Mouse (Mus musculus): ENCODE results near the gene Ifitm3. TPM values are rescaled to one million over a fixed set of nuclear protein-coding genes. Genes with fewer than 3 reads are reported as not detected.

Ifitm3 gene
- polyA plus RNA-seq, 1 experiment from 2014 or later, result 303 TPM

GRCm38 (mm10) chr7:141009665-141010064 lies 905 bp downstream of the Ifitm3 start:
- H3K4me3 ChIP-seq (ENCODE audit: low read depth, low read length), result peak overlapping the region; percentile 47
- H3K9ac ChIP-seq (ENCODE audit: low read length), result peak overlapping the region; percentile 44
- peaks cover 23% of the 10 kb centered on the region for H3K4me1 ChIP-seq (replicated peaks; ENCODE audit: control insufficient read depth, insufficient read depth, low read length)
- H3K36me3 ChIP-seq (ENCODE audit: control insufficient read depth, insufficient read depth, low read length), result no peaks in the 10 kb centered on the region
- H3K27ac ChIP-seq (ENCODE audit: low read depth), result peak overlapping the region; percentile 83; the same call in 1 of the 2 replicates
- ATAC-seq (replicated peaks; ENCODE audit: low FRiP score, low TSS enrichment, low read depth), result no peak
- 81% methylated on average over 9 of the region's 9 CpGs for WGBS
- no peaks in the 10 kb centered on the region for H3K9me3 ChIP-seq (ENCODE audit: control insufficient read depth, low read length)
- H3K4me2 ChIP-seq (ENCODE audit: low read length), result peak overlapping the region; percentile 61
- no peaks in the 10 kb centered on the region for H3K27me3 ChIP-seq (replicated peaks; ENCODE audit: control insufficient read depth, insufficient read depth, low read length)
- DNase-seq (ENCODE audit: low spot score), result no peak

GRCm38 (mm10) chr7:141008938-141009660 lies 1.5 kb downstream of the Ifitm3 start:
- peak overlapping the region; percentile 83 for H3K27ac ChIP-seq (ENCODE audit: low read depth)
- ATAC-seq (replicated peaks; ENCODE audit: low FRiP score, low TSS enrichment, low read depth) (peak; percentile 72), DNase-seq (ENCODE audit: low spot score) (peak; percentile 88)
- no peaks in the 10 kb centered on the region for H3K9me3 ChIP-seq (ENCODE audit: control insufficient read depth, low read length)
- H3K27me3 ChIP-seq (replicated peaks; ENCODE audit: control insufficient read depth, insufficient read depth, low read length), result no peaks in the 10 kb centered on the region
- peak overlapping the region; percentile 47; the same call in 1 of the 2 replicates for H3K4me3 ChIP-seq (ENCODE audit: low read depth, low read length)
- H3K4me1 ChIP-seq (replicated peaks; ENCODE audit: control insufficient read depth, insufficient read depth, low read length), result peaks cover 23% of the 10 kb centered on the region
- no peak overlapping the region for H3K9ac ChIP-seq (ENCODE audit: low read length)
- 7% methylated on average over 20 of the region's 20 CpGs for WGBS
- peak overlapping the region; percentile 61 for H3K4me2 ChIP-seq (ENCODE audit: low read length)
- no peaks in the 10 kb centered on the region for H3K36me3 ChIP-seq (ENCODE audit: control insufficient read depth, insufficient read depth, low read length)

DNA sequence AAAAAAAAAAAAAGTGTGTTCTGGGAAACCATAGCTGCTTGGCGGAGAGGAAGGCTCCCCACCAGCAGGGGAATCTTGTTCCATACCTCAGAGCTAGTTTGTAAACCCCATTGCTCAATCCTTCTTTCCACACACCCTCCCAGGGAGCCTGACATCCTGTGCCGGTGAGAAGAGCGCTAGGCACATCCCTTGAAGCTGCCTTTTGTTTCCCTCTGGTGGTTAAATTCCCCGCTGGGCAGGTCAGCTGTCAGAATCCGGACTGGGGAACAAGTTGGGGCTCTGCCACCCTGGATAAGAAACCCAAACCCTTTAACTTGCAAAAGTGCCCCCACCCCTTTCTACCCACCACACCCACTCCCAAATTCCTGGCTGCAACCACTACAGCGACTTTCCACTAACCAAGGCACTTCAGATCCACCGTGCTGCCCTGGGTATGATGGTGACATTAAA lies 2.2 kb downstream of the Ifitm3 start:
- Histone ChIP-seq H3K9ac (ENCODE audit: low read length) (no peak overlapping the region), H3K4me1 (replicated peaks; ENCODE audit: control insufficient read depth, insufficient read depth, low read length) (peaks cover 23% of the 10 kb centered on the region), H3K4me2 (ENCODE audit: low read length) (peak overlapping the region; percentile 61), H3K36me3 (ENCODE audit: control insufficient read depth, insufficient read depth, low read length) (no peaks in the 10 kb centered on the region), H3K4me3 (ENCODE audit: low read depth, low read length) (peak overlapping the region; percentile 11; the same call in 1 of the 2 replicates), H3K27me3 (replicated peaks; ENCODE audit: control insufficient read depth, insufficient read depth, low read length) (no peaks in the 10 kb centered on the region), H3K27ac (ENCODE audit: low read depth) (peak overlapping the region; percentile 83), H3K9me3 (ENCODE audit: control insufficient read depth, low read length) (no peaks in the 10 kb centered on the region)
- ATAC-seq (replicated peaks; ENCODE audit: low FRiP score, low TSS enrichment, low read depth), result peak; percentile 30; the same call in 1 of the 2 replicates
- peak; percentile 71 for DNase-seq (ENCODE audit: low spot score)
- 9% methylated on average over 7 of the region's 7 CpGs for WGBS

GRCm38 (mm10) chr7:141006914-141007313 lies 3.7 kb downstream of the Ifitm3 start:
- Histone ChIP-seq H3K9me3 (ENCODE audit: control insufficient read depth, low read length) (no peaks in the 10 kb centered on the region), H3K36me3 (ENCODE audit: control insufficient read depth, insufficient read depth, low read length) (no peaks in the 10 kb centered on the region), H3K4me2 (ENCODE audit: low read length) (no peak overlapping the region), H3K4me3 (ENCODE audit: low read depth, low read length) (no peak overlapping the region), H3K27me3 (replicated peaks; ENCODE audit: control insufficient read depth, insufficient read depth, low read length) (no peaks in the 10 kb centered on the region), H3K9ac (ENCODE audit: low read length) (no peak overlapping the region), H3K27ac (ENCODE audit: low read depth) (no peak overlapping the region), H3K4me1 (replicated peaks; ENCODE audit: control insufficient read depth, insufficient read depth, low read length) (peaks cover 23% of the 10 kb centered on the region)
- DNase-seq (ENCODE audit: low spot score) (no peak), ATAC-seq (replicated peaks; ENCODE audit: low FRiP score, low TSS enrichment, low read depth) (no peak)
- 94% methylated on average over 5 of the region's 5 CpGs for WGBS

GRCm38 (mm10) chr7:141006446-141006845 lies 4.1 kb downstream of the Ifitm3 start:
- WGBS, result 85% methylated on average over 6 of the region's 6 CpGs
- Histone ChIP-seq H3K27me3 (replicated peaks; ENCODE audit: control insufficient read depth, insufficient read depth, low read length) (no peaks in the 10 kb centered on the region), H3K9ac (ENCODE audit: low read length) (no peak overlapping the region), H3K27ac (ENCODE audit: low read depth) (no peak overlapping the region), H3K4me2 (ENCODE audit: low read length) (no peak overlapping the region), H3K9me3 (ENCODE audit: control insufficient read depth, low read length) (no peaks in the 10 kb centered on the region), H3K4me1 (replicated peaks; ENCODE audit: control insufficient read depth, insufficient read depth, low read length) (peaks cover 23% of the 10 kb centered on the region), H3K4me3 (ENCODE audit: low read depth, low read length) (no peak overlapping the region), H3K36me3 (ENCODE audit: control insufficient read depth, insufficient read depth, low read length) (no peaks in the 10 kb centered on the region)
- ATAC-seq (replicated peaks; ENCODE audit: low FRiP score, low TSS enrichment, low read depth), result no peak
- DNase-seq (ENCODE audit: low spot score), result no peak

DNA sequence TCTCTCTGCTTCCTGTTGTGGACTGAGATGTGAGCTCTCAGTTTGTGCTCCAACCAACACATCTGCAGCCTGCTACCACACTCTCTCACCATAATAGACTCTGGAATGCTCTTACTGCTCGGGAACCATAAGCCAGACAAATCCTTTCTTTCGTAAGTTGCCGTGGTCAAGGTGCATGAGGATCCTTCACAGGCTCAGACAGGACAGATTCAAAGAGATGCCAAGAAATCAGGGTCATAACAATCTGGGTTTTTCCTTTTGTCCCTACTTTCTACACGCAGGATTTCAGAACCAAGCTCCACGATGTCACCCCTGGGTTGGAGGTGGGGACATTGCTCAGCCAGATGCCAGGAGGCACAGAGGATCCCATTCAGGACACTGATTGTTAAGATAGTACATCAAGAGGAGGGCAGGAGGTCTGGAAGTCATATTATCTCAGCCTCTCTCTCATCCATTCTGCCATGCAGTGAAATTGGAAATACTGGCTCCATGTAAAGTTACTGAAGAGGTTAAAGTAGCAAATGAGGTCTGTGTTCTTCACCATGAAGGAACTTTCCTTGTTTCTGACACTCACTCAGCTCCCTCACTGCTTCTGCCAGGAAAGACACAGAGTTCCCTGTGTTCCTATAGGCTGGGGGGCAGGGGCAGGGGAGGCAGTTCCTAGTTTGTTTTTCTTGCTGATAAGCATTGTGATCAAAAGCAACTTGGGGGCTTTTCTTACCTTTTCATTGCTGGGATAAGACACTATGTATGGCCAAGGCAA lies 7.1 kb downstream of the Ifitm3 start:
- H3K9ac ChIP-seq (ENCODE audit: low read length), result no peak overlapping the region
- no peak overlapping the region for H3K4me3 ChIP-seq (ENCODE audit: low read depth, low read length)
- H3K36me3 ChIP-seq (ENCODE audit: control insufficient read depth, insufficient read depth, low read length), result no peaks in the 10 kb centered on the region
- H3K4me2 ChIP-seq (ENCODE audit: low read length), result no peak overlapping the region
- H3K9me3 ChIP-seq (ENCODE audit: control insufficient read depth, low read length), result no peaks in the 10 kb centered on the region
- no peaks in the 10 kb centered on the region for H3K27me3 ChIP-seq (replicated peaks; ENCODE audit: control insufficient read depth, insufficient read depth, low read length)
- no peak overlapping the region for H3K27ac ChIP-seq (ENCODE audit: low read depth)
- 79% methylated on average over 5 of the region's 5 CpGs for WGBS
- peaks cover 3% of the 10 kb centered on the region for H3K4me1 ChIP-seq (replicated peaks; ENCODE audit: control insufficient read depth, insufficient read depth, low read length)
- no peak for ATAC-seq (replicated peaks; ENCODE audit: low FRiP score, low TSS enrichment, low read depth)
- no peak for DNase-seq (ENCODE audit: low spot score)

- Histone ChIP-seq H3K4me2 (ENCODE audit: low read length) (no peak overlapping the region), H3K9ac (ENCODE audit: low read length) (no peak overlapping the region), H3K4me1 (replicated peaks; ENCODE audit: control insufficient read depth, insufficient read depth, low read length) (no peaks in the 10 kb centered on the region), H3K9me3 (ENCODE audit: control insufficient read depth, low read length) (no peaks in the 10 kb centered on the region), H3K27me3 (replicated peaks; ENCODE audit: control insufficient read depth, insufficient read depth, low read length) (no peaks in the 10 kb centered on the region), H3K4me3 (ENCODE audit: low read depth, low read length) (no peak overlapping the region), H3K36me3 (ENCODE audit: control insufficient read depth, insufficient read depth, low read length) (no peaks in the 10 kb centered on the region), H3K27ac (ENCODE audit: low read depth) (no peak overlapping the region)
- ATAC-seq (replicated peaks; ENCODE audit: low FRiP score, low TSS enrichment, low read depth) (no peak), DNase-seq (ENCODE audit: low spot score) (no peak)
- 68% methylated on average over 15 of the region's 15 CpGs for WGBS
These were observed 9.5 kb downstream of the Ifitm3 start for GRCm38 (mm10) chr7:141000881-141001708.

All from intestine, embryonic 14.5 days (tissue).